Mouse (Mus musculus): ENCODE data around the gene Kcnj2.

DNA sequence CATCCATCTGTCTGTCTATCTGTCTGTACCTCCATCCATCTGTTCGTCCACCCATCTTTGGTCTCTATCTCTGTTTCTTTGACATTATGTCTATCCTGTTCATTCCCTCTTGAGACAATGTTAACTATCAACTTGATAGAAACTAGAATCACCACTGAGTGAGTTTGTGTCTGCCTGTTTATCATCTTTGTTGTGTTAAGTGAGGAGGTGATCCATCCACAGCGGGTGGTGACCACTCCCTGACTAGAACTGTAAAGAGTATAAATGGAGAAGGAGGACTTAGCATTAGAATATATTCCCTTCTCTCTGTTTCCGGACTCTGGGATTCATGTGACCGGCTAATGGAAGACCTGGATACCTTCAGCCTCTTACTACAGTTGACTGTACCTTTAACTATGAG, 22.7 kb upstream of the Kcnj2 start:
- TF ChIP-seq HCFC1 (IDR thresholded peaks at IDR 0.05; ENCODE audit: borderline replicate concordance, insufficient read depth, low read length) (no peak), CHD2 (IDR thresholded peaks at IDR 0.05; ENCODE audit: low read depth, low read length) (0 out of 2 replicates have a peak, but pooled peaks have one; percentile 53), ZNF384 (IDR thresholded peaks at IDR 0.05; ENCODE audit: low read depth, low read length) (no peak), ZC3H11A (IDR thresholded peaks at IDR 0.05; ENCODE audit: borderline replicate concordance, low read depth, low read length) (no peak)

All from ES-E14 (cell line).